Mouse (Mus musculus) left cerebral cortex, adult 6 months (tissue): ENCODE data around the gene Clspn. TPM values are rescaled to one million over a fixed set of nuclear protein-coding genes. Genes with fewer than 3 reads are reported as not detected.

ENCODE experiments used
- long read RNA-seq, 2 experiments: library from polyadenylated mRNA; unstranded; transcript quantifications; one replicate each; pipeline ENCODE4 v2.0.0; 2019 to 2020
- polyA plus RNA-seq: library from polyadenylated mRNA; unstranded; fragments of <200 nt; fragmentation: Nextera tagmentation; gene quantifications from 2 replicates; pipeline ENCODE4 v1.2.3, GENCODE M21; 2021

Clspn gene
- 0.61 and 0.63 TPM in 2 replicates for polyA plus RNA-seq
- long read RNA-seq, experiment 1, partial matches to known transcripts, result 2 of 10 reads
- long read RNA-seq, experiment 1, other reads (novel, unspliced or antisense), result 7 of 10 reads
- long read RNA-seq, experiment 2, partial matches to known transcripts, result 1 of 1 reads
- long read RNA-seq, experiment 2, other reads (novel, unspliced or antisense), result 0 of 1 reads

GRCm38 (mm10) chr4:126556809-126557711, at the start of gene Clspn:
Gene Clspn, plus strand, starts transcription at chr4:126556935.

GRCm38 (mm10) chr4:126532827-126533728, 23.7 kb upstream of the Clspn start, which contains the start of gene Ago4:
Gene Ago4, minus strand, starts transcription at chr4:126533472.

GRCm38 (mm10) chr4:126609606-126610181, 53.0 kb downstream of the Clspn start, which contains the start of gene 5730409E04Rik:
Gene 5730409E04Rik, plus strand, starts transcription at chr4:126609818.

Other genes starting within 250 kb of the Clspn start
- gene Adprhl2, start 235.2 kb upstream of the Clspn start, polyA plus RNA-seq, result 27.0 TPM in 2 replicates
- 0.11 and 0.72 TPM in 2 replicates for gene Tekt2, start 231.2 kb upstream of the Clspn start, polyA plus RNA-seq
- 6.3 and 6.5 TPM in 2 replicates for gene Ago3, start 127.4 kb upstream of the Clspn start, polyA plus RNA-seq
- gene Ago1, start 88.4 kb upstream of the Clspn start, polyA plus RNA-seq, result 6.4 and 16.3 TPM in 2 replicates
- gene Ago4, start 23.5 kb upstream of the Clspn start, polyA plus RNA-seq, result 0.51 and 1.2 TPM in 2 replicates
- 24.2 and 51.4 TPM in 2 replicates for gene 5730409E04Rik, start 52.9 kb downstream of the Clspn start, polyA plus RNA-seq
- 273 and 292 TPM in 2 replicates for gene Psmb2, start 120.7 kb downstream of the Clspn start, polyA plus RNA-seq
- gene Tfap2e, start 179.3 kb downstream of the Clspn start, polyA plus RNA-seq, result not detected in 2 replicates
- gene Ncdn, start 196.5 kb downstream of the Clspn start, polyA plus RNA-seq, result 286 and 412 TPM in 2 replicates
- gene AU040320, start 196.6 kb downstream of the Clspn start, polyA plus RNA-seq, result 25.4 and 30.5 TPM in 2 replicates